Mouse (Mus musculus) liver, adult 2 months (tissue): ENCODE results near the gene Lsm10.

Source experiments
- CTCF ChIP-seq: fragments of 200-500 bp; IDR thresholded peaks from 2 replicates; pipeline ENCODE4 v1.5.1; 2011; ENCODE audit warnings: low read depth, low read length, control low read depth
- POLR2A ChIP-seq: fragments of 200-500 bp; IDR thresholded peaks from 2 replicates; pipeline ENCODE4 v1.6.1; 2011; ENCODE audit warnings: low read length, control low read depth; ENCODE audit not compliant: insufficient read depth; ENCODE audit errors: extremely low read depth

- TF ChIP-seq POLR2A (no peak), CTCF (no peak)
Measured at GRCm38 (mm10) chr4:126141021-126141420, 44.6 kb downstream of the Lsm10 start.
